Mouse (Mus musculus) cortical plate, adult 2 months (tissue): ENCODE results near the gene Cyb5rl.

Experiments
- CTCF ChIP-seq: fragments of 200-500 bp; IDR thresholded peaks from 2 replicates; pipeline ENCODE4 v1.5.1; 2011; ENCODE audit warnings: mild to moderate bottlenecking, control low read depth, low read length; ENCODE audit not compliant: insufficient read depth; ENCODE audit errors: extremely low read depth
- POLR2A ChIP-seq: fragments of 200-500 bp; IDR thresholded peaks from 2 replicates; pipeline ENCODE4 v1.6.1; 2011; ENCODE audit warnings: mild to moderate bottlenecking, low read length, control low read depth; ENCODE audit not compliant: insufficient read depth; ENCODE audit errors: extremely low read depth

GRCm38 (mm10) chr4:107127901-107128669 lies 61.3 kb downstream of the Cyb5rl start:
- no peak for TF ChIP-seq CTCF
- no peak for TF ChIP-seq POLR2A
